Mouse (Mus musculus) liver, embryonic 13.5 days (tissue): ENCODE results near the gene AC124502.3. TPM values are rescaled to one million over a fixed set of nuclear protein-coding genes. Genes with fewer than 3 reads are reported as not detected.

ENCODE experiments used
- ATAC-seq: fragments of 200-750 bp; cut with Nextera tagmentation; 2 replicates; pipeline ENCODE4 v1.8.0; 2017; ENCODE audit warnings: low read depth, mild to moderate bottlenecking, moderate number of reproducible peaks, moderate library complexity
- DNase-seq: peaks from one replicate; pipeline ENCODE4 v3.0.0; 2022
- H3K27ac ChIP-seq: fragments of 300-500 bp; sonication (generic); 2 replicates; pipeline ENCODE4 v1.5.1; 2015; ENCODE audit warnings: moderate library complexity, mild to moderate bottlenecking, inconsistent platforms
- H3K27me3 ChIP-seq: fragments of 300-500 bp; sonication (generic); 2 replicates; pipeline ENCODE4 v1.6.1; 2015; ENCODE audit warnings: mild to moderate bottlenecking, inconsistent platforms
- H3K36me3 ChIP-seq: fragments of 300-500 bp; sonication (generic); 2 replicates; pipeline ENCODE4 v1.6.1; 2015; ENCODE audit warnings: mild to moderate bottlenecking, inconsistent platforms
- H3K4me1 ChIP-seq: fragments of 300-500 bp; sonication (generic); replicated peaks from 2 replicates; pipeline ENCODE4 v1.6.1; 2015; ENCODE audit warnings: inconsistent platforms
- H3K4me2 ChIP-seq: fragments of 300-500 bp; sonication (generic); 2 replicates; pipeline ENCODE4 v1.6.1; 2015; ENCODE audit warnings: inconsistent platforms, mild to moderate bottlenecking, moderate library complexity
- H3K4me3 ChIP-seq: fragments of 300-500 bp; sonication (generic); replicated peaks from 2 replicates; pipeline ENCODE4 v1.5.1; 2015; ENCODE audit warnings: mild to moderate bottlenecking, inconsistent platforms
- H3K9ac ChIP-seq: fragments of 300-500 bp; sonication (generic); 2 replicates; pipeline ENCODE4 v1.6.1; 2015; ENCODE audit warnings: mild to moderate bottlenecking, inconsistent platforms
- H3K9me3 ChIP-seq: fragments of 300-500 bp; sonication (generic); replicated peaks from 2 replicates; pipeline ENCODE4 v1.6.1; 2016; ENCODE audit warnings: inconsistent platforms
- WGBS: fragments of 180-500 bp; shearing (Covaris S2); methylation state at CpG from one replicate; pipeline ENCODE4 v1.1.7; 2015; ENCODE audit not compliant: insufficient replicate concordance; 5-methylcytosine and 5-hydroxymethylcytosine counted together
- polyA plus RNA-seq: library from polyadenylated mRNA; unstranded; fragments of >200 nt; fragmentation: Nextera tagmentation; extraction: Ambion mirVana; gene quantifications from 2 replicates; pipeline ENCODE4 v1.2.1, GENCODE M21; 2015

AC124502.3 gene
- polyA plus RNA-seq, 1 experiment from 2014 or later: 0.70 TPM

GRCm38 (mm10) chr19:5089324-5089723 lies 50.6 kb downstream of the AC124502.3 start:
- H3K9ac ChIP-seq: peak overlapping the region; percentile 77
- H3K9me3 ChIP-seq: no peaks in the 10 kb centered on the region
- H3K4me1 ChIP-seq: peaks cover 43% of the 10 kb centered on the region
- H3K36me3 ChIP-seq: peaks cover 30% of the 10 kb centered on the region
- WGBS: 78% methylated on average over 4 of the region's 4 CpGs
- peak overlapping the region; percentile 82 for H3K4me2 ChIP-seq
- H3K27ac ChIP-seq: no peak overlapping the region
- peaks cover 32% of the 10 kb centered on the region for H3K27me3 ChIP-seq
- H3K4me3 ChIP-seq: peak overlapping the region; percentile 77
- DNase-seq: no peak
- ATAC-seq: no peak

- DNase-seq (no peak), ATAC-seq (no peak)
- no peaks in the 10 kb centered on the region for H3K9me3 ChIP-seq
- no peak overlapping the region for H3K4me3 ChIP-seq
- no peak overlapping the region for H3K27ac ChIP-seq
- H3K9ac ChIP-seq: no peak overlapping the region
- no peak overlapping the region for H3K4me2 ChIP-seq
- H3K27me3 ChIP-seq: peaks cover 28% of the 10 kb centered on the region
- H3K36me3 ChIP-seq: peaks cover 30% of the 10 kb centered on the region
- H3K4me1 ChIP-seq: peaks cover 51% of the 10 kb centered on the region
- 78% methylated on average over 10 of the region's 10 CpGs for WGBS
Measured at GRCm38 (mm10) chr19:5092083-5092482, 53.4 kb downstream of the AC124502.3 start.

- no peak overlapping the region for H3K4me2 ChIP-seq
- ATAC-seq: no peak
- no peak overlapping the region; the same call in 1 of the 2 replicates for H3K9ac ChIP-seq
- H3K27me3 ChIP-seq: peaks cover 33% of the 10 kb centered on the region
- peaks cover 58% of the 10 kb centered on the region for H3K4me1 ChIP-seq
- WGBS: 63% methylated on average over 12 of the region's 12 CpGs
- no peak for DNase-seq
- H3K27ac ChIP-seq: no peak overlapping the region
- no peak overlapping the region for H3K4me3 ChIP-seq
- H3K9me3 ChIP-seq: no peaks in the 10 kb centered on the region
- peaks cover 30% of the 10 kb centered on the region for H3K36me3 ChIP-seq
Measured at GRCm38 (mm10) chr19:5093481-5094242, 55.0 kb downstream of the AC124502.3 start.

GRCm38 (mm10) chr19:5094243-5094632 lies 55.5 kb downstream of the AC124502.3 start:
- Histone ChIP-seq H3K27me3 (peaks cover 33% of the 10 kb centered on the region), H3K4me1 (peaks cover 59% of the 10 kb centered on the region), H3K36me3 (peaks cover 32% of the 10 kb centered on the region), H3K4me2 (no peak overlapping the region), H3K27ac (no peak overlapping the region), H3K9ac (no peak overlapping the region; the same call in 1 of the 2 replicates), H3K4me3 (no peak overlapping the region), H3K9me3 (no peaks in the 10 kb centered on the region)
- ATAC-seq (peak; percentile 52), DNase-seq (peak; percentile 81)
- WGBS: 0% methylated on average over 21 of the region's 21 CpGs

GRCm38 (mm10) chr19:5094746-5095417 lies 56.2 kb downstream of the AC124502.3 start:
- no peaks in the 10 kb centered on the region for H3K9me3 ChIP-seq
- no peak overlapping the region for H3K4me2 ChIP-seq
- no peak overlapping the region for H3K4me3 ChIP-seq
- peaks cover 35% of the 10 kb centered on the region for H3K36me3 ChIP-seq
- peaks cover 56% of the 10 kb centered on the region for H3K4me1 ChIP-seq
- DNase-seq: no peak
- H3K27me3 ChIP-seq: peaks cover 33% of the 10 kb centered on the region
- no peak overlapping the region for H3K9ac ChIP-seq
- H3K27ac ChIP-seq: no peak overlapping the region
- WGBS: 47% methylated on average over 11 of the region's 11 CpGs
- ATAC-seq: no peak

- DNase-seq: no peak
- H3K4me2 ChIP-seq: no peak overlapping the region
- H3K27me3 ChIP-seq: peaks cover 33% of the 10 kb centered on the region
- no peaks in the 10 kb centered on the region for H3K9me3 ChIP-seq
- H3K4me3 ChIP-seq: no peak overlapping the region
- peaks cover 38% of the 10 kb centered on the region for H3K36me3 ChIP-seq
- no peak for ATAC-seq
- H3K27ac ChIP-seq: no peak overlapping the region
- H3K9ac ChIP-seq: no peak overlapping the region
- 10% methylated on average over 9 of the region's 9 CpGs for WGBS
- peaks cover 56% of the 10 kb centered on the region for H3K4me1 ChIP-seq
Measured at GRCm38 (mm10) chr19:5095887-5096474, 57.3 kb downstream of the AC124502.3 start.

GRCm38 (mm10) chr19:5097521-5098362 lies 59.1 kb downstream of the AC124502.3 start:
- no peak overlapping the region for H3K27ac ChIP-seq
- no peak for DNase-seq
- peak overlapping the region; percentile 63 for H3K9ac ChIP-seq
- H3K27me3 ChIP-seq: peaks cover 33% of the 10 kb centered on the region
- peaks cover 39% of the 10 kb centered on the region for H3K36me3 ChIP-seq
- peaks cover 56% of the 10 kb centered on the region for H3K4me1 ChIP-seq
- peak overlapping the region; percentile 87 for H3K4me2 ChIP-seq
- H3K4me3 ChIP-seq: peak overlapping the region; percentile 54
- H3K9me3 ChIP-seq: no peaks in the 10 kb centered on the region
- WGBS: 7% methylated on average over 31 of the region's 31 CpGs
- no peak for ATAC-seq

- WGBS: 7% methylated on average over 42 of the region's 48 CpGs
Measured at GRCm38 (mm10) chr19:5098363-5099143, 59.9 kb downstream of the AC124502.3 start, which contains the start of gene Cnih2. Gene Cnih2 (minus strand): TSS chr19:5098521.

More at GRCm38 (mm10) chr19:5098363-5099143, 59.9 kb downstream of the AC124502.3 start, which contains the start of gene Cnih2:
- peak; percentile 67 for ATAC-seq
- H3K36me3 ChIP-seq: peaks cover 45% of the 10 kb centered on the region
- H3K9ac ChIP-seq: peak within 1 kb of the TSS; percentile 63
- peaks cover 33% of the 10 kb centered on the region for H3K27me3 ChIP-seq
- no peaks in the 10 kb centered on the region for H3K9me3 ChIP-seq
- peak within 1 kb of the TSS; percentile 54 for H3K4me3 ChIP-seq
- H3K27ac ChIP-seq: no peak within 1 kb of the TSS
- peak; percentile 57 for DNase-seq
- peak within 1 kb of the TSS; percentile 87 for H3K4me2 ChIP-seq
- peaks cover 55% of the 10 kb centered on the region for H3K4me1 ChIP-seq
